Mouse (Mus musculus): ENCODE measurements around the gene Gstp3.

DNA sequence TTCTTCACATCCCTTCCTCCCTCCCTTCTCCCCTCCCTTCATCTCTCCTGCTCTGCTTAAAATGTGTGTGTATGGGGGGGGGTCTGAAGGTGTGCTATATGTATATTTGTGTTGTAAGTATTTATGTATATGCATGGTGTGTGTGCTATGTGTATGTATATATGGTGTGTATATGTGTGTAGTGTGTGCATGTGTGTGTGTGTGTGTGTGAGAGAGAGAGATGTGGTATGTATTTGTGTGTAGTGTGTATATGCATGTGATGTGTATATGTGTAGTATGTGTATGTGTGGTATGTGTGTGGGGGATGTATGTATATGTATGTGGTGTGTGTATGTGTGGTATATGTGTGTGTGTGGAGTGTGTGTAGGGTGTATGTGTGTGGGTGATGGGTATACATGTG, 7.5 kb upstream of the Gstp3 start:
- TF ChIP-seq CTCF (IDR thresholded peaks at IDR 0.05) (no peak), POLR2A (IDR thresholded peaks at IDR 0.05; ENCODE audit: insufficient read depth, low read depth, low read length) (no peak), EP300 (IDR thresholded peaks at IDR 0.05; ENCODE audit: insufficient read depth, low read depth, low read length) (no peak)

All from heart, adult 2 months (tissue).